Mouse (Mus musculus) cerebellum, adult 11-12 months (tissue): ENCODE measurements around the gene Acer2.
"Not testable (repeated sequence)": the region's sequence is repeated elsewhere in the genome, so short reads cannot be mapped to it uniquely, and the experiment has no call there.

Source experiments
- DNase-seq: peaks from one replicate; pipeline ENCODE4 v3.0.0; 2022

The Acer2 gene

GRCm38 (mm10) chr4:86874146-86874847 is at the start of gene Acer2:
TSS of gene Acer2 (plus strand) at chr4:86874396.
- DNase-seq, result peak; percentile 75

DNA sequence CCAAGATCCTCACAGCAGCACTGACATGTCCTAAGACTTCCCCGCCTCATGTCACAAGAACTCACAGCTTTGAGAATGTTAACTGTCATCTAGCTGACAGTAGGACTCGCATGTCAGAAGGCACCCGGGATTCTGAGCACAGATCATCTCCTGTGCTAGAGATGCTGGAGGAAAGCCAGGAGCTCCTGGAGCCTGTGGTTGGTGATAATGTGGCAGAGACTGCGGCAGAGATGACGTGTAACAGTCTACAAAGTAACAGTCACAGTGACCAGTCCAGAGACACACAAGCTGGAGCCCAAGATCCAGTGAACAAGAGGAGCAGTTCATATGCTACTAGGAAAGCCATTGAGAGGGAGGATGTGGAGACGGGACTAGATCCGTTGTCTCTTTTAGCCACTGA is 49.1 kb upstream of the Acer2 start:
- no peak for DNase-seq

DNA sequence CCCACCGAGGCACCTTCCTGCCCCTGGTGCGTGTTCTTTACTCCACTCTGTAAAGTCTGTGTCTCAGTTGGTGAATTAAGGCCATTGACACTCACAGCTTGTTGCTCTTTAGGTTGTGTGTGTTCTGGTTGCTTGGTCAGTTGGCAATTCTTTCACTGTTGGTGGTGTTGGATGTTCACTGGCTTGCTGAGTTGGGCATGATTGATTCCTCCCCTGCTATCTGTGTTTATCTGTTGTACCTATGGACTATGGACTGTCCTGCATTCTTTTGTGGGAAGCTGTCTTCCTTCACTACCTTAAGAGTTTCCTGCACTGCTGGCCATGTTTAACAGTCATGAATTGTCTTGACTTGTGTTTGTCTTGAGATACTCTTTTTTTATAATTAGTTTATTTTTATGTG is 42.3 kb upstream of the Acer2 start:
- DNase-seq, result no peak

DNA sequence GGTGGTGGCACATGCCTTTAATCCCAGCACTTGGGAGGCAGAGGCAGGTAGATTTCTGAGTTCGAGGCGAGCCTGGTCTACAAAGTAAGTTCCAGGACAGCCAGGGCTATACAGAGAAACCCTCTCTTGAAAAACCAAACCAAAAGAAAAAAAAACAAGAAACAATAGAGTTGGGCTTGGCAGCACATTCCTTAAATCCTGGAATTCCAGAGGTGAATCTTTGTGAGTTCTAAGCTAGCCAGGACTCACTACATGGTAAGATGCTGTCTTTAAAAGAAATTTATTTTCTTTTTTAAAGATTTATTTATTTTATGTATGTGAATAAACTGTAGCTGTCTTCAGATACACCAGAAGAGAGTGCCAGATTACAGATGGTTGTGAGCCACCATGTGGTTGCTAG is 33.1 kb upstream of the Acer2 start:
- DNase-seq, result not testable (repeated sequence)

- DNase-seq, result peak; percentile 26
These were observed 28.8 kb upstream of the Acer2 start for GRCm38 (mm10) chr4:86845384-86845783.

DNA sequence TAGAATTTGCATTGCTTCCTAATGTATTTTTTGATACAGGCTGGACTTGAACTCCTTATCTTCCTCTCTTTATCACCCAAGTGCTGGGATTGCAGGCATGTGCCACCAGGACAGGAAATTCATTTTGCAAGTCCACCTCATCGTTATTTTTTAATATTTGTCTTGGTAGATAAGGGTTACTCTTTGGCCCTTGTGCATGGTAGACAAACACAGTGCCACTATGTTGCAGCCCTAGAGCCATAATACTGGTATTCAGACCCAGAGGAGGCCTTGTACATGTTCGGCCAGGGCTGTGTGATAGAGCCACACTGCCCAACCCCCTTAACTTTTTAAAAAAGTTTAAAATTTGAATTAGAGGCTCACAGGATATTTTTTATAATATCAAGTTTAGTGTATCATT is 26.9 kb upstream of the Acer2 start:
- no peak for DNase-seq

DNA sequence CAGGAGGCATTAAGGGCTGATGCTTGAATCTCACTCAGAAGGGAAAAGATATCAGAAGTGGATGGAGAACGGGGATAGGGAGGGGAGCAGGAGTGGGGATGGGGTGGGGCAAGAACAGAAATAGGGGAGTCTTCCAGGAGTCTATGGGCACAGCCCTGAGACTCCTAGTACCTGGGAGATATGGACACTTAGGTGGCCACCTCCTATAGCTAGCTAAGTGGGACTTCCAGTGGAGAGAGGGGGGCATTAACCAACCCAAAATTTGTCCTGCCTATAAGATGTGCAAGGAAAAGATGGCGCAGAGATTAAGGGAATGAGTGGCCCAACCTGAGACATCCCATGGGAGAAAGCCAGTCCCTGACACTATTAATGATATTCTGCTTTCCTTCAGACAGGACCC is 22.9 kb upstream of the Acer2 start:
- no peak for DNase-seq

- no peak for DNase-seq
These were observed 22.2 kb upstream of the Acer2 start for GRCm38 (mm10) chr4:86852018-86852417.

GRCm38 (mm10) chr4:86852813-86853590 is 21.2 kb upstream of the Acer2 start:
- DNase-seq, result no peak

DNA sequence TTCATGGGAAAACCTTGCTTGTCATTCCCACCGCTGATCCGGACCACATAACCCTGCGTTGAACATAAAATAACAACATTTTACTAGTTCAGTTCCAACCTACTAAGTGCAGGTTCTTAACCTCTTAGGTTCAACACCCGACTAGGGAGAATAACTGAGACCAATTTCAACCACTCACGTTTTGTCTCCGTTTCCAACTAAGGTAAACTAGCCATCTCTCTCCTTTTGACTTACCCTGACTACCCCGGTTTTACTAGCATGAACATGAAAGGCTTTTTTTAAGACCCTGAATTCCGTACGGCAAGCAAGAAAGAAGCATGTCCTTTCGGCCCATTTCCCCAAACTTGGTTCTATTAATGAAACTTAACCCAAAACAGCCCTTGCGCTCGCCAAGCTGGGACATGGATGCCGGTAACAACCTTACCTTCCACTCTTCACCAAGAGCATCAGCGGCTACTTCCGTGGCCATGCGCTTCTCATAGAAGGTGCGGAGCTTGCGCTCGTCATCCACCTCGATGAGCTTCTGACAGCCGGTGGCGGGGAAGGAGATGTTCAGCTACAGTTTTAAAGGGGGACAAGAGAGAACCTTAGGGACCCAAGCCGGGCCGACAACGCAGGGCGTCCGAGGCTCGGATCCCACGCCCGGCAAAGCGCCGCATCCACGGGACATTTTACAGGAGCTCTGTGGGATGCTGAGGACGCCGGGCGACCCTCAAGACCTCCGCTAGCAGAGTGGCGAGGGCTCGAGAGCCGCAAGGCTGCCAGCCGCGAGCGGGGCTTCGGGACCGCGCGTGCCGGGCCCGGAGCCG is 17.7 kb upstream of the Acer2 start:
- DNase-seq, result no peak

GRCm38 (mm10) chr4:86857113-86858069 is 16.8 kb upstream of the Acer2 start, which contains the start of gene Rps6:
TSS of gene Rps6 (minus strand) at chr4:86857412.
- peak; percentile 96 for DNase-seq

GRCm38 (mm10) chr4:86858070-86858440 is 16.1 kb upstream of the Acer2 start:
- DNase-seq, result no peak

DNA sequence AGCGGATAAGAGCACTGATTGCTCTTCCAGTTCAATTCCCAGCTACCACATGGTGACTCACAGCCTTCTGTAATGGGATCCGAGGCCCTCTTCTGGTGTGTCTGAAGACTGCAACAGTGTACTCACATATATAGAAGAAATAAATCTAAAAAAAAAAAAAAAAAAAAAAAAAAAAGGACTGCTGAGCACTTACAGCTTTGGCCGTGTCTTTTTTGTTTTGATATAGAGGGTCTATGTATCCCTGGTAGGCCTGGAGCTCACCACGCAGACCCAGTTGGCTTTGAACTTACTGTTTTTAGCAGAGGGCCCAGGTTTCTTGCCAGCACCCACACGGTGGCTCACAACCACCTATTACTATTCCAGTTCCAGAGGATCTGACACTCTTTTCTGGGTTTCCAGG is 10.1 kb upstream of the Acer2 start:
- DNase-seq, result no peak

- no peak for DNase-seq
These were observed 2.2 kb upstream of the Acer2 start for GRCm38 (mm10) chr4:86871988-86872387.

DNA sequence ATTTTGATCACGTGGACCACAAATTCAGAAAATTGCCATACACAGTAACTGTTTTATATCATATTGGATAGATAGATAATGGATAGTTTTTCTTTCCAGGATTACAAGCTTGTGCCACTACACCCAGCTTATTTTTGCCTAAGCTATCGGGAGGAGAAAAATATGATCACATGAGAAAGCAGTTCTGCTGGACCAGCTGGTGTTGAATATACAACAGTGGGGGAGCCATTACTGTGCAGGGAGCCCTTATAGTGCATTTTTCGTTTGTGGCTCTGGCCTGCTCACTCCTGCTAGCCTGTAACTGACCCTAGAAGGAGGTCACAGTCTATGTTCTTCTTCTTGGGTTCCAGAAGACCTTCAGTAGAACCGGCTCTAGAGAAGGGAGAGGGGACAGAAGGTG is 1.1 kb upstream of the Acer2 start:
- no peak for DNase-seq

GRCm38 (mm10) chr4:86879477-86879876 is 5.3 kb downstream of the Acer2 start:
- no peak for DNase-seq

- no peak for DNase-seq
These were observed 7.0 kb downstream of the Acer2 start for GRCm38 (mm10) chr4:86881178-86881577.

- DNase-seq, result no peak
These were observed 8.2 kb downstream of the Acer2 start for GRCm38 (mm10) chr4:86882413-86882812.

GRCm38 (mm10) chr4:86884945-86885344 is 10.7 kb downstream of the Acer2 start:
- DNase-seq, result no peak

DNA sequence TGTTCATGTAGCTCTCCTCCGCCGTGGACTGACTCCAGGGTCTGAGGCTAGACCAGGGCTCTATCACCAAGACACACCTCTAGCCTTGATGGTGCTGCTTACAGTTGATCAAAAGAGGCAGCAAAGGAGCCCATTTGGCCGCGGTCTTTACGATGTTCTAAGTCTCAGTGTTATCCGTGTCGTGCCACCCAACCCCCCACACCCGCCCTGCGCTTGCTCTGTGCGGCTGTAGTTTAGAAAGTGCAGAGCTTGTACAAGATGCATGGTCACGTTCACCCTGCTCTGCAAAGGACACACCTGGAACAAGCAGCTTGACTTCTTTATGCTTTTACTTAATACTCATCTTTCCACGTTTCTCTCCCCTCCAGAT is 11.6 kb downstream of the Acer2 start:
- no peak for DNase-seq

- DNase-seq, result no peak
These were observed 12.1 kb downstream of the Acer2 start for GRCm38 (mm10) chr4:86886160-86886878.

DNA sequence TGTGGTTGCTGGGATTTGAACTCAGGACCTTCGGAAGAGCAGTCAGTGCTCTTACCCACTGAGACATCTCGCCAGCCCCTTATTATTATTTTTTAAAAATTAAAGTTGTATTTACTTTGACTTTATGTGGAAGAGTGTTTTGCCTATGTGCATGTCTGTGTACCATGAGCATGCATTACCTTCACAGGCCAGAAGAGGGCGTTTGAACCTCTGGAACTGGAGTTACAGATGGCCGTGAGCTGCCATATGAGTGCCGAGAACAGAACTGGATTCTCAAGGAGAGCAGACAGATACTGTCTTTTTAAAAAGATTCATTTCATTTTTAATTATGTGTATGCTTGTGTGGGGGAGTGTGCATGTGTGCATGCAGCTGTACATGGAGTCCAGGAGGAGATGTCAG is 13.7 kb downstream of the Acer2 start:
- DNase-seq, result no peak
